Mouse (Mus musculus) testis, adult 2 months (tissue): ENCODE results near the gene Slc31a1.

Experiments used
- CTCF ChIP-seq: fragments of 200-500 bp; IDR thresholded peaks from 2 replicates; pipeline ENCODE4 v1.5.1; 2012; ENCODE audit warnings: low read depth, mild to moderate bottlenecking, inconsistent platforms, low read length, moderate library complexity; ENCODE audit not compliant: control insufficient read depth, insufficient read depth, insufficient replicate concordance
- POLR2A ChIP-seq: fragments of 200-500 bp; IDR thresholded peaks from 2 replicates; pipeline ENCODE4 v1.6.1; 2012; ENCODE audit warnings: low read depth, mild to moderate bottlenecking, inconsistent platforms, low read length, moderate library complexity; ENCODE audit not compliant: control insufficient read depth

DNA sequence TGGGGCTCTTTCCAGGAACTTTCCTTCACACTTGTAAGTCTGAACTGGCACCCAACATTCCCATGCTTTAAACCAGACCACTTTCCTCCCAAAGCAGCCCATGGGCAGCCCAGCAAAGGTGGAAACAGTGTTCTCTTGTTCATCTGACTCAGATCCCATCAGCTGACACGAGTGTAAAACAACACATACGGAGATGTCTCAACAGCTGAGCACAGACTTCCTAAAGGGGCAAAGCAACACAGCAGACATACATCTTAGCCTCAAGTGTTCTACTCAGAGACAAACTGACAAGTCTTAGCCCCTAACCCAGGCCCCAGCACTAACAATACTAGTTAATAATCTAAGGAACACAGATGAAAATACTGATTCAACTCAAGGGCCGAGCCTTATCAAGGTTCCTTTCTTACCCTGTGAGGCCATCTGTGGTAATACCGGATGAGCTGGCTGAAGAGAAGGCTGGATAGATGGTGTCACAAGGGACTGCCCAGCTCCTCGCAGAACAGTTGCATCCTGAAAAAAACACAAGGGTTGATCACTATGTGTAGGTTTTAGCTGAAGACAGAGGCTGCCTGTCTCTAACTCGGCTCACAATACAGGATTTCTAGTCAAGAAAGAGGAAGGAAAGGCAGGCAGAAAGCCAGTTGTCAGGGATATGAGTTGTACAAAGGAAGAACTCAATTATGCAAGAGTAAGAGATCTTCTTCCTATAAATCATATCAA is 31.4 kb upstream of the Slc31a1 start:
- no peak for TF ChIP-seq CTCF
- TF ChIP-seq POLR2A: no peak
